Mouse (Mus musculus): ENCODE measurements around the gene BC035044.
"Not testable (repeated sequence)": the region's sequence is repeated elsewhere in the genome, so short reads cannot be mapped to it uniquely, and the experiment has no call there.

The BC035044 gene

GRCm38 (mm10) chr6:128890948-128891355 lies at the start of gene BC035044:
Gene BC035044, minus strand, starts transcription at chr6:128891126.
- peak in 1 of 2 experiments; percentile 52 for DNase-seq (ENCODE audit: low spot score in 2 of 2)

- not testable (repeated sequence) for DNase-seq (ENCODE audit: low spot score in 2 of 2)
Observed at GRCm38 (mm10) chr6:128935889-128936665, 45.2 kb upstream of the BC035044 start.

GRCm38 (mm10) chr6:128934081-128934480 lies 43.2 kb upstream of the BC035044 start, which contains the start of gene Clec2g:
Gene Clec2g, plus strand, starts transcription at chr6:128934381.
- not testable (repeated sequence) for DNase-seq (ENCODE audit: low spot score in 2 of 2)

- no peak for DNase-seq (ENCODE audit: low spot score in 2 of 2)
Observed at GRCm38 (mm10) chr6:128933050-128933449, 42.1 kb upstream of the BC035044 start.

GRCm38 (mm10) chr6:128917322-128917721 lies 26.4 kb upstream of the BC035044 start:
- DNase-seq (ENCODE audit: low spot score in 2 of 2): no peak

GRCm38 (mm10) chr6:128913598-128914254 lies 22.8 kb upstream of the BC035044 start:
- DNase-seq (ENCODE audit: low spot score in 2 of 2): no peak

- DNase-seq (ENCODE audit: low spot score in 2 of 2): not testable (repeated sequence)
Observed at GRCm38 (mm10) chr6:128900796-128901552, 10.0 kb upstream of the BC035044 start.

GRCm38 (mm10) chr6:128900044-128900443 lies 9.1 kb upstream of the BC035044 start:
- DNase-seq (ENCODE audit: low spot score in 2 of 2): no peak

GRCm38 (mm10) chr6:128895404-128896001 lies 4.6 kb upstream of the BC035044 start:
- no peak for DNase-seq (ENCODE audit: low spot score in 2 of 2)

GRCm38 (mm10) chr6:128888834-128889233 lies 2.1 kb downstream of the BC035044 start:
- peak; percentile 45 to 50 for DNase-seq (ENCODE audit: low spot score in 2 of 2)

- peak; percentile 69 to 74 for DNase-seq (ENCODE audit: low spot score in 2 of 2)
Observed at GRCm38 (mm10) chr6:128887091-128887790, 3.7 kb downstream of the BC035044 start, which contains the start of gene Clec2i. Gene Clec2i, plus strand, starts transcription at chr6:128887588.

GRCm38 (mm10) chr6:128871910-128872610 lies 18.9 kb downstream of the BC035044 start:
- no peak for DNase-seq (ENCODE audit: low spot score in 2 of 2)

- DNase-seq (ENCODE audit: low spot score in 2 of 2): peak in 1 of 2 experiments; percentile 52
Observed at GRCm38 (mm10) chr6:128868861-128869260, 22.1 kb downstream of the BC035044 start.

GRCm38 (mm10) chr6:128857976-128858375 lies 33.0 kb downstream of the BC035044 start:
- DNase-seq (ENCODE audit: low spot score in 2 of 2): no peak

- DNase-seq (ENCODE audit: low spot score in 2 of 2): no peak
Observed at GRCm38 (mm10) chr6:128856250-128856649, 34.7 kb downstream of the BC035044 start.

GRCm38 (mm10) chr6:128855477-128855876 lies 35.4 kb downstream of the BC035044 start:
- DNase-seq (ENCODE audit: low spot score in 2 of 2): no peak

- DNase-seq (ENCODE audit: low spot score in 2 of 2): no peak
Observed at GRCm38 (mm10) chr6:128854895-128855294, 36.0 kb downstream of the BC035044 start.

GRCm38 (mm10) chr6:128854024-128854820 lies 36.7 kb downstream of the BC035044 start:
- DNase-seq (ENCODE audit: low spot score in 2 of 2): peak; percentile 68 to 84

- DNase-seq (ENCODE audit: low spot score in 2 of 2): no peak
Observed at GRCm38 (mm10) chr6:128852766-128853165, 38.2 kb downstream of the BC035044 start.

All from thymus, postnatal 10 days (tissue).